Mouse (Mus musculus) heart, adult 2 months (tissue): ENCODE data around the gene Wdr37.

ENCODE experiments used
- EP300 ChIP-seq: fragments of 200-500 bp; IDR thresholded peaks from 2 replicates; pipeline ENCODE4 v1.6.1; 2011; ENCODE audit warnings: low read depth, low read length, control low read depth; ENCODE audit not compliant: insufficient read depth
- POLR2A ChIP-seq: fragments of 200-500 bp; IDR thresholded peaks from 2 replicates; pipeline ENCODE4 v1.6.1; 2011; ENCODE audit warnings: mild to moderate bottlenecking, low read depth, low read length, control low read depth; ENCODE audit not compliant: insufficient read depth

GRCm38 (mm10) chr13:8823546-8823945, 48.2 kb downstream of the Wdr37 start:
- no peak for TF ChIP-seq POLR2A
- TF ChIP-seq EP300 = no peak
